Mouse (Mus musculus): ENCODE data around the gene Oosp2.

- TF ChIP-seq CTCF (IDR thresholded peaks at IDR 0.05; ENCODE audit: control insufficient read depth, insufficient read depth, insufficient read length) (no peak), MAX (IDR thresholded peaks at IDR 0.05) (no peak), USF1 (IDR thresholded peaks at IDR 0.05; ENCODE audit: low read depth) (no peak), MYOG (IDR thresholded peaks at IDR 0.05; ENCODE audit: control insufficient read depth, extremely low read depth, insufficient read length) (no peak), CEBPB (IDR thresholded peaks at IDR 0.05; ENCODE audit: low read depth) (no peak), FOSL1 (IDR thresholded peaks at IDR 0.05; ENCODE audit: insufficient read depth, low read length, poor library complexity, severe bottlenecking) (no peak), MYOD1 (IDR thresholded peaks at IDR 0.05; ENCODE audit: control insufficient read depth, insufficient read length, low read depth) (no peak)
Measured at GRCm38 (mm10) chr19:11623551-11623950, 36.8 kb downstream of the Oosp2 start, which contains the start of gene Ms4a2.

All from C2C12 (cell line).